Mouse (Mus musculus): Measurements from ENCODE around the gene Zscan21. TPM values are rescaled to one million over a fixed set of nuclear protein-coding genes. Genes with fewer than 3 reads are reported as not detected.
"Not testable (repeated sequence)": the region's sequence is repeated elsewhere in the genome, so short reads cannot be mapped to it uniquely, and the experiment has no call there.

The Zscan21 gene
- total RNA-seq (2022) = 10 to 100 TPM; 13.4 to 17.5 (median 15.9) TPM

DNA sequence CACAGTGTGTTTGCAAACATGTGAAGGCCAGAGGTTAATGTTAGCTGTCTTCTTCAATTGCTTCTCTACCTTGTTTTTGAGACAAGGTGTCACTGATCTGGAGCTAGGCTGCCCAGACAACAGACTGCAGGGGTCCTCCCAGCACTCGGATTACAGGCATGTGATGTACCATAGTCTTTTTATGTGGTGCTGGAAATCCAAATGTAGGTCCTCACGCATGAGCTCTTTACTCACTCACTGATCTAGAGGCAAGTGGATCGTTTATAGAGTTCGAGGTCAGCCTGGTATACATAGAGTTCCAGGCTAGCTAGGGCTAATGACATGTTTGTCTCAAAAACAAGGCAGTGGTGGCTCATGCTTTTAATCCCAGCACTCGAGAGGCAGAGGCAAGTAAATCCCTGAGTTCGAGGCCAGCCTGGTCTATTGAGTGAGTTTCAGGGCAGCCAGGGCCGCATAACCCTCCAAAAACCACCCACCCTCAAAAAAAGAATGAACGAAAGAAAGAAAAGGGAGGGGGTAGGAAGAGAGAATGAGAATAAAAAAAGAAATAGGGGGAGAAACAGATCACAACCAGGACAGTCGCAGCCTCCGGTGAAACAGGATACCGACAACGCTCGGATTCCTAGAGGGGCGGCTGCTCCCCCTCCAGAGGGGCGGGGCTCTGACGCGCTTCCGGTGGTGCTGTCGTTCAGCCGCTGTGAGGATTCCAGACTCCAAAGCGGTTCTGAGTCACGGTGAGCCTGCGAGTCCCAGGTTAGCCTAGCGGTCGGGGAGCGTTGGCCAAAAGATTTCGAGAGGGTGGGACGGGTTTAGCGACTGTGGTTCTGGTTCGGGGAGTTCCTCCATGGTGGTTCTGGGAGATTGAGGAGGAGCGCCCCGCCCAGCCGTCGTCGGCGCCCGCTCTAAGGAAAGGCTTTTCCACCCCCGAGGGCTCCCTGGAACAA lies at the start of gene Zscan21:
Gene Zscan21 (plus strand): TSS at position 649 of the 944 bp plus-strand sequence.
- peak; percentile 79 to 83 for DNase-seq (ENCODE audit: low spot score in 2 of 2)

GRCm38 (mm10) chr5:138073803-138074202 lies 42.9 kb upstream of the Zscan21 start:
- no peak for DNase-seq (ENCODE audit: low spot score in 2 of 2)

DNA sequence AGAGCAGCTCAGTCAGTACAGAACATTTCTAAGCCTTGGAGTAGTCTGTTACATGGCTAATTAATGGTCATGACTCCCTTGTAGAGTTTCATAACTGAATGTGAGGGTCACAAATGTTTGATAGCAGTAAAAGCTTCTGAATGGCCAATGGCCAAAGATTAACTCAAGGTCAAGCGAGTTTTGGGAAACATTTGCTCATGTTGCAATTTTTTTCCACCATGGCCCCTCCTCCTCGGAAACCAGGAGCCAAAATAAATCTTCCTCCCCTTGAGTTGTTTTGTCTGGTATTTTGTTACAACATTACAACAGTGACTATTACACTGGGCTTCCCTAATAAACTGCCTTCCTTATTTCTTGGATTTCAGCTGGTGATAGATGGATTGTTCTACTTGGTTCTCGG lies 41.0 kb upstream of the Zscan21 start:
- DNase-seq (ENCODE audit: low spot score in 2 of 2) = no peak

- DNase-seq (ENCODE audit: low spot score in 2 of 2) = no peak
Measured at GRCm38 (mm10) chr5:138076148-138076547, 40.6 kb upstream of the Zscan21 start.

GRCm38 (mm10) chr5:138080456-138080855 lies 36.2 kb upstream of the Zscan21 start:
- DNase-seq (ENCODE audit: low spot score in 2 of 2) = no peak

- no peak for DNase-seq (ENCODE audit: low spot score in 2 of 2)
Measured at GRCm38 (mm10) chr5:138081446-138081845, 35.3 kb upstream of the Zscan21 start.

GRCm38 (mm10) chr5:138083318-138083900 lies 33.3 kb upstream of the Zscan21 start:
- no peak for DNase-seq (ENCODE audit: low spot score in 2 of 2)

- DNase-seq (ENCODE audit: low spot score in 2 of 2) = no peak
Measured at GRCm38 (mm10) chr5:138083936-138084335, 32.8 kb upstream of the Zscan21 start.

- DNase-seq (ENCODE audit: low spot score in 2 of 2) = no peak
Measured at GRCm38 (mm10) chr5:138084507-138084906, 32.2 kb upstream of the Zscan21 start.

DNA sequence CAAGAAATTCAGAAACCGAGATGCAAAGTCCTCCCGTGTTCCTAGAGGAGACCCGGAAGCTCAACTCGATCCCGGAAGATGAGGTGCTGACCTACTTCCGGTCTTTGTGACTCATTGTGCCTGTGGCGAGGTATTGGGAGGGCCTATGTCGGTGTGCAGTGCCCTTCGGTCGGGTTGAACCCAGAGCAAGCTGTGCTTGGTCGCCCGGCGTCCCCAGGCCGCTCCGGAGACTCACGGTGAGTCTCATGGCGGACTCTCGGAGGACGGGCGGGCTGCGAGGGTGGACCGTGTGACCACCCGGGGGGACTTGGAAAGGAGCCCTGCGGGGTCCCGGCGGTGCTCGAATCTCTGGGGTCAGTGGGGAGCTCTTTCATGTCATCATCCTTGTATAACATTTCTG lies 31.7 kb upstream of the Zscan21 start, which contains the start of gene Zkscan1:
Gene Zkscan1 (plus strand): TSS at position 89 of the 400 bp plus-strand sequence.
- peak; percentile 69 to 75 for DNase-seq (ENCODE audit: low spot score in 2 of 2)

DNA sequence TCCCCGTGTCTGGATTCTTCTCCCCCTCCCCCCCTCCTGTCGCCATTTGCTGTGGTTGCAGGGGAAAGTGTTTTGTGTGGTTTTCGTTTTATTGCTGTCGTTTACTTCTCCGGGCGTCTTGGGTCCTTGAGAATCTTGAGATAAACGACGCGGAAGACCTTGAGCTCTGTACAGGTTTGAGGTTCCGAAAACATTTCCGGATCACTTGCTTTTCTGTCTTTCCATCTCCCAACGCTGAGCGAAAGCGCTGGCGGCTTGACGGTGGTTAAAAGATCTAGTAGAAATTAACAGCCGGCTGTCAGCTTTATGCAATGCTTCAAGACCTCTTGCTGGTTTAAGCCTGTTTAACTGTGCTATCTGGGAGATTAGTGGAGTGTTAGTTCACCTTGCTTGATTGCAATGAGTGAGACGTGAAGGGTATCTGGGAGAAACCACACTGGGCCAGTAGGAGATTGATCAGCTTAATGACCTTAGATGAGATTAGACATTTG lies 31.2 kb upstream of the Zscan21 start:
- no peak for DNase-seq (ENCODE audit: low spot score in 2 of 2)

DNA sequence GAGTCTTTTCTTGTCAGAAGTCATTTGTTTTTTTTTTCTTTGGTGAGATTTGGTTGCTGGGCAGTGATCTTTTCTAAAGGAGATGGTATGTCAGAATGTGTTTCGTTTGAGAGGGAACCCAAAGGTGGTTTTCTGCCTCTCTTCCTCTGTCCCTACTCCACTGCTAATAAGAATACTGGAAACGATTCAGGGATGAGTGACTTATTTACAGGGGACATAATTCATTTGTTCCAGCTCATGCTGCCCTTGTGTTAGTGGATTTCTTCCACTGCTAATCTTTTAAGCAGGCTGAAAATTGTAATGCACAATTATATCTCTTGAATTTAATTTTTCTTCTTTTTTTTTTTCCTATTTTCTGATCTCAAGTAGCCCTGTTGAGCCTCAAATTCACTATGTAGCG lies 29.9 kb upstream of the Zscan21 start:
- DNase-seq (ENCODE audit: low spot score in 2 of 2) = no peak

GRCm38 (mm10) chr5:138088366-138088765 lies 28.3 kb upstream of the Zscan21 start:
- DNase-seq (ENCODE audit: low spot score in 2 of 2) = no peak

DNA sequence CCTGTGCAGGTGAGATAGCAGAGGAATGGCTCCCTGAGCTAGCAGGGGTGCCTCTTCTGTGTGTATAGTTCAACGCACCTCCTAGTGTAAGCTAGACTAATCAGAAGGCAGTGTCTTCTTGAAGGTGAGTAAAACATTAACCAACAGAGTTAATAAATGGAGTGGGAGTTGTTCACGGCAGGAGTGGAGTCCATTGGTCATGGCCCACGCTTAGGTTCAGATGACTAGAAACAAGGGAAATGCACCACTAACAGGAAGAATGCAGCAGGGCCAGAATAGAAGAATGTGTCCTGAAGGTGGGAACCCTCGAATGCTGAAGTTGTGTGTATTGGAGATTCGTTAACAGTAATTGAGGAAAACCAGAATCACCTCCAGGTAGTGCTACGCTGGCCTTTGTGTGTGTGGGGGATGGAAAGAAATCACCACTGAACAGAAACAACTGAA lies 27.6 kb upstream of the Zscan21 start:
- DNase-seq (ENCODE audit: low spot score in 2 of 2) = no peak

GRCm38 (mm10) chr5:138090271-138090670 lies 26.4 kb upstream of the Zscan21 start:
- DNase-seq (ENCODE audit: low spot score in 2 of 2) = no peak

GRCm38 (mm10) chr5:138090737-138091136 lies 26.0 kb upstream of the Zscan21 start:
- no peak for DNase-seq (ENCODE audit: low spot score in 2 of 2)

- no peak for DNase-seq (ENCODE audit: low spot score in 2 of 2)
Measured at GRCm38 (mm10) chr5:138092771-138093170, 23.9 kb upstream of the Zscan21 start.

- no peak for DNase-seq (ENCODE audit: low spot score in 2 of 2)
Measured at GRCm38 (mm10) chr5:138094474-138094873, 22.2 kb upstream of the Zscan21 start.

- no peak for DNase-seq (ENCODE audit: low spot score in 2 of 2)
Measured at GRCm38 (mm10) chr5:138104976-138105375, 11.7 kb upstream of the Zscan21 start.

GRCm38 (mm10) chr5:138107130-138107529 lies 9.6 kb upstream of the Zscan21 start:
- DNase-seq (ENCODE audit: low spot score in 2 of 2) = no peak

- DNase-seq (ENCODE audit: low spot score in 2 of 2) = not testable (repeated sequence)
Measured at GRCm38 (mm10) chr5:138109847-138110396, 6.8 kb upstream of the Zscan21 start.

Measured in layer of hippocampus, adult 8-10 months (tissue).